Mouse (Mus musculus): Measurements from ENCODE around the gene Hibadh.

GRCm38 (mm10) chr6:52608121-52608520 is 32.1 kb downstream of the Hibadh start:
- TF ChIP-seq CTCF (IDR thresholded peaks at IDR 0.05), result no peak
- TF ChIP-seq POLR2A (IDR thresholded peaks at IDR 0.05; ENCODE audit: insufficient read depth, low read depth, low read length), result no peak
- TF ChIP-seq EP300 (IDR thresholded peaks at IDR 0.05; ENCODE audit: insufficient read depth, low read depth, low read length), result no peak

Data from heart, adult 2 months (tissue).